Mouse (Mus musculus): ENCODE measurements around the gene Tent4a.

DNA sequence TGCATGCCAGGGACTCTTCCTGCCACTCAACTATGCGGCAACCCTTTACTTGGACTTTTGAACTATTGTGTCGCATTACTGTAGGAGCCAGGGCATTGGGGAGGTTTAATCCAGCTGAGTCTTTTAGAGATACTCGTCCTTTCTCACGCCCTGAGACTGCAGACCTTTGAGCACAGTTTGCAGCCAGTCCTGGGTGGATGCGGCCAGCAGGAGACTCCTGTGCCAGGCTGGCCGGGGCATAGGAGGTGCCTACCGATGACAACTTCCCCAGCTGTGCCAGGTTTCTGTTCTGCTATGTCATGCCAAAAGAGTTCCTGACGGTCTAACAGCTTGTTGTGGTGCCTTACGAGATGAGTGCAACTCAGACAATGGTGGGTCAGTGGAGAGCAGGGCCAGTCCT, 34.8 kb upstream of the Tent4a start:
- TF ChIP-seq CTCF (IDR thresholded peaks at IDR 0.05; ENCODE audit: borderline replicate concordance, insufficient read depth, low read depth, low read length) (no peak), POLR2A (IDR thresholded peaks at IDR 0.05; ENCODE audit: borderline replicate concordance, insufficient read depth, low read length) (no peak)

All from cerebellum, adult 2 months (tissue).